Mouse (Mus musculus) skeletal muscle tissue, adult 2 months (tissue): ENCODE results near the gene Pgam2.
A peak's percentile ranks its signal among the peaks of the same experiment; 100 is the strongest.

ENCODE experiments used
- DNase-seq: peaks from one replicate; pipeline ENCODE4 v3.0.0-alpha.2; 2012; ENCODE audit warnings: low read depth, low spot score

The Pgam2 gene

GRCm38 (mm10) chr11:5807956-5808355 is 4.4 kb upstream of the Pgam2 start:
- no peak for DNase-seq

GRCm38 (mm10) chr11:5805711-5806110 is 2.2 kb upstream of the Pgam2 start:
- no peak for DNase-seq

DNA sequence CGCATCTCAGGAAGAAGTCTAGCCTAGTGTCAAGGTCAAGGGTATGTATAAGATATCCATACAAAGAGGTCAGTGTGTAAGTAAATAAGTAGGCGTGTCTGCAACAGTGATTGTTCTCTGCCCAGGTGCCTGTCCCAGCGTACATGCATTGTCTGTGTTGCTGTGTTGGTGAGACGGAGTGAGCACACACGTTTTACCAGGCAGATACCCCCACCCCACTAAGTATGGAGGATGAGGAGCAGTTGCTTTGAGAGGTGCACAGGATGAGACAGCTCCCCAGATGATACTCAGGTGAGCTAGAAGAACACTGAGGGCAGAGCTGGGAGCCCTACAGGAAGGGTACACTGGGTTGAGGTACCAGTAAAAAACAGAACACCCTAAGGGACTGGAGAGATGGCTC is 641 bp upstream of the Pgam2 start:
- no peak for DNase-seq

DNA sequence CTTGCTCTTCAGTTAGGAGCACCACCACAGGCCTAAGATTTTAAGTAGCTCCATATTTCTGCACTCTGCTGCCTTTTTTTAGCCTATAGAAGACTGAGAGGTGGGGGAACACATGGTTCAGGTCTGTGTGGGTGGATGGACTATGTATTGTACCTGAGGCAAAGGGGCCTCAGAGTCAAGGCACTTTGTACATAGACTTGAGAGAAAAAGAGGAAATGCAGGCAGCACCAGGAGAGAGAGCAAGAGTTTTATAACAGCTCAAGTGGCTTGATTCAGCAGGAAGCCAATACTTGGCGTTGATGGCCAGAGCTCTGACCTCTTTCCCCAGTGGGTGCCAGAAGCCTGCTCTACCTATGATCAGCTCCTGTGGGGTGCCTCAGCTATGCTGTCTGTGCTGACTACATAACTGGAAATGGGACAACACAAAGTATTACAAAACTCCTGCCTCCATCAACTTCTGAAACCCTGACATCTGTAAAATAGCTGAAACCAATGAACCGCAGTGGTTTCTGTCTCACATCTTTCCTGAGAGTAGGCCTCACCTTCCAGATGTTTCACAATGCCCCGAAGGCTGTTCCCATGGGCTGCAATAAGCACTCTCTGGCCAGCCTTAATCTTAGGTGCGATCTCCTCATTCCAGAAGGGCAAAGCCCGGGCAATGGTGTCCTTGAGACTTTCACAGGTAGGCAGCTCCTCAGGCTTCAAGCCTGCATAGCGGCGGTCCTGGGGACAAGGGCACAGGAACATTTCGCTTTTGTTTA is 896 bp downstream of the Pgam2 start:
- peak; percentile 55 for DNase-seq

GRCm38 (mm10) chr11:5802005-5802404 is 1.5 kb downstream of the Pgam2 start:
- peak; percentile 94 for DNase-seq

DNA sequence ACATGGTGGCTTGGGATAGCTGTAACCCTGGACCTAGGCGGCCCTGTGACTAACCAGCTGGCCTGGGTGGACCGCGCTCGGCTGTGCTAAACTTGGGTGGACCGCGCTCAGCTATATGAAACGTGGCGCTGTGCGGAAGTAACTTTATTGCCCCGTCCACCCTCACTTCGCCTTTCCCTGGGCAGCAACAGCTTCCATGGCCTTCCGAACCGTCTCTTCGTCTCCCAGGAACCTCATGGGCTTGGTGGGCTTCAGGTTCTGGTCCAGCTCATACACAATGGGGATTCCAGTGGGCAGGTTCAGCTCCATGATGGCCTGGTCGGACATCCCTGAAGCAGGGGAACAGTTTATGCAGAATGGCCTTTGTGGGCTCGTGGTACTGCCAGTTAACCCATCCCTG is 2.0 kb downstream of the Pgam2 start:
- DNase-seq, result no peak

- DNase-seq, result peak; percentile 89
These were observed 3.7 kb downstream of the Pgam2 start for GRCm38 (mm10) chr11:5799621-5800490.

GRCm38 (mm10) chr11:5797928-5798327 is 5.6 kb downstream of the Pgam2 start:
- no peak for DNase-seq

DNA sequence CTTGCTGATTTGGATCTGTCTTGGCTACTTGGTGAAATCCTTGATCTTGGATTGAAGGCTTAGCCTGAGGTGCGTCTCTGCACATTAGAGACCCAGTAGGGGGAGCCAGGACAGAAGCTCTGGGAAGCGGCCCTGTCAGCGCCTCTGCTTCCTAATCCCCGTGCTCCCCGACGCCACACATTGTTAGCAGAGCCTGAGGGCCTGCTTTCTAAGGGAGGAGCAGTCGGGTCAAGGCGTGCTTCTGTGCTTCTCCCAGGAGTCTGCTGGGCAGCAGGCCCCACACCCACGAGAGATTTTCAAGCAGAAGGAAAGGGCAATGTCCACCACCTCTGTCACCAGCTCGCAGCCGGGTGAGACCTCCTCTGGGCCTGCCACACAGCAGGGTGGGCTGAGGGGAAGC is 6.2 kb downstream of the Pgam2 start:
- no peak for DNase-seq

DNA sequence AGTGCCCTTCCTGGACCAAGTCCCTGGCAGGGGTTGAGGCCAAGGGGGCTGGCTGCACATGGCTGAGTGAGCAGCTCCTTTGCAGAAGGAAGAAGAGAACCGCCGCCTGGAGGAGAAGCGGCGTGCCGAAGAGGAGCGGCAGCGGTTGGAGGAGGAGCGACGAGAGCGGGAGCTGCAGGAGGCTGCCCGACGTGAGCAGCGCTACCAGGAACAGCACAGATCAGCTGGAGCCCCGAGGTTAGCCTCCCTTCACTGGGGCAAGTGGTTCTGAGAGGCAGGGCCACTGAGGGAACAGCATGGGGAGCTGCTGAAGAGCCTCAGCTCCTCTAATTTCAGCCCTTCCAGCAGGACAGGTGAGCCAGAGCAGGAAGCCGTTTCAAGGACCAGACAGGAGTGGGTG is 6.6 kb downstream of the Pgam2 start:
- DNase-seq, result no peak

DNA sequence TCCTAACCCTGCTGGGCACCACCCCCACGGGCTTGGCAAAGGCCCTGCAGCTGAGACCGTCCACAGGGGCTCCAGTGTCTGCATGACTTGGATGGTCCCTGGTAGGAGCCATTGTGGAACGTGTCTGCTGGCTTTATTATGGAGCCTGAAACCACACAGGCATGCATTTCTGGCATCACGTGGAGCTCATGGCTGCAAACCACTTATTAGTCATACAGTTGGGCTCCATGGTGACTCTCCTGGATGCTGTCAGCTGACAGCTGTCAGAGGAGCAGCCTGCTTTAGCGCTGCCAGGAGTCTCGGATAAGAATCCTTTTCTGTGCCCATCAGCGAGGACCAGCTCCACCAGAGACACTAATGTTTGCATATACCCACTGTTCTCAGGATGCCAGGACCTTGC is 7.8 kb downstream of the Pgam2 start:
- DNase-seq, result no peak

DNA sequence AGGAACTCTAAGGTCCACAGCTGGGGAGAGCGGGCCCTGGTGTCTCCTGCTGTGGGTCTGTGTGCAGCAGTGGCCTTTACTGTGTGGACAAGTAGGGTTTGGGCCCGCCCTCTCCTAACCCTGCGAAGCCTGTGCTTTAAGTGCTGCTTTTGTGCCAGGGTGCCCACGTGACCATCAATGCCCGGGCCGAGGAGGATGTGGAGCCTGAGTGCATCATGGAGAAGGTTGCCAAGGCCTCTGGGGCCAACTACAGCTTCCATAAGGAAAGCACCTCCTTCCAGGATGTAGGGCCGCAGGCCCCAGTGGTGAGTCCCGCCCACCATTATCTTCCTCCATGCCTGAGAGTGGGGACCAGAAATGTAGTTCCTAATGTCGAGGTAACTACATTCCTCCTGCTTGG is 8.2 kb downstream of the Pgam2 start:
- no peak for DNase-seq

DNA sequence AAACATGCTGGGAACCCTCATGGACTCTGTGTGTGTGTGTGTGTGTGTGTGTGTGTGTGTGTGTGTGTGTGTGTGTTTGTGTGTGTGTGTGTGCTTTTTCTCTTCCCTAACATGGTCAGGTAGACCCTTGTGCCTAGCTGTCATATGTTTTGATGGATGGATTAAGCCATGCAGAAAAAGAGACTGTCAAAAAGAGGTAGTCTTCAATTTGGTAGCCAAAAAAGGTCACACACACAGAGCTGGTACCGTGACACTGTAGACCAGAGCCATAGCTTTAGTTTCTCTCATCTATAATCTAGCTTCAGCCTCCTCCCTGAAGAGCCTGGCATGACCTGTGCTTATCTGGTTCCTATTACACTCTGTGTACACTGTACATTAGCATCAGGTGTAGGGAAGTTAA is 13.1 kb downstream of the Pgam2 start:
- DNase-seq, result no peak

DNA sequence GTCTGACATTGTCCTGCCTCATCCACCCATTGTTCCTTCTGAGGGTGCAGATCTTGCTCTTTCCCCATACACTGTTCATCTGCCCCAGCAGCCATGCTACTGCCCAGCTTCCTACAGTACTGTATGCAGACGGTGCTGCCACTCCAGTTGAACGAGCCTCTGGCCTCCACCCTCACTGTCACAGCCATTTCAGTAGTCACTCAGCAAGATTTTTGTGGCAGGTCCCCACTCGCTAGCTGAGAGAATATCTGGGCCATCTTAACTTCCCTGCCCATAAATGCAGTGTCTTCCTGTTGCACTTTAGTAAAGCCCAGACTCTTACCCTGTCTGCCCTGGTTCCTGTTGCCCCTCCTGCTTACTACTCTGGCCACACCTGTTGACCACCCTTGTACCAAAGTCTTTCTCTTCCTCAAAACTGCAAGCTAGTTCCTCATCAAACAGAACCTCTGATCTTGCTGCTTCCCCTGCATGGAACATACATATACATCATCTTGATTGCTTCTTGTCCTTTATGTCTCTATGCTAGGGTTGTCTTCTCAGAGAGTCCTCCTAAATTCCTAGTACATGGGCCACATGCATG is 13.7 kb downstream of the Pgam2 start:
- no peak for DNase-seq

DNA sequence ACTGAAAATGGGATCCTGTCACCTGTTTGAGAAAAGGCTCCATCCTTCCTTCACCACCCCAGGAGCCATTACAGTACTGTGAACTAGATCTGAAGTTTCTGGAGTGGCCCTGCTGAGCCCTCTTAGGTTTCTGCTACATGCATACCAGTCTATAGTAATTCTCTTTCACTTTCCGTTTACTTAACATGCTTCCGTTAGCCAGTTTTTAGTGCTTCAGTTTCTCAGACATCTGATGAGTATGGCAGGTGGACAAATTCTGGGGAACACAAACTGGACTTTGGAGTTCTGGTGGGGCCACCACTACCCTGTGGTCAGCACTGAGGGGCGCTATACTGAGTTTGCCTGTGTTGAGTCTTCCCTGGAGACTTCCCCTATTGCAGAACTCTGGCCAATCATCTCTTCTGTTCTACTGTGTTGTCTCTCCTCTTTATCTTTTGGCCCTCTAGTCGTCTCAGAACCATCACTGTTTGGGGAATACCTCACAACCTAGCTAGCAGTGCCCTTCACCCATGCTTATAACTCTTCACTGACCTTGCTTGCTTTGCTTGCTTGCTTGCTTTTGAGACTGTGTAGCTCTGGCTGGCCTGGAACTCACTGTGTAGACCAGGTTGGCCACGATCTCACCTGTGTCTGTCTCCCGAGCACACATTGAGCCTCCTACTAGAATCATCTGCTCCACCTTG is 14.3 kb downstream of the Pgam2 start:
- DNase-seq, result no peak

DNA sequence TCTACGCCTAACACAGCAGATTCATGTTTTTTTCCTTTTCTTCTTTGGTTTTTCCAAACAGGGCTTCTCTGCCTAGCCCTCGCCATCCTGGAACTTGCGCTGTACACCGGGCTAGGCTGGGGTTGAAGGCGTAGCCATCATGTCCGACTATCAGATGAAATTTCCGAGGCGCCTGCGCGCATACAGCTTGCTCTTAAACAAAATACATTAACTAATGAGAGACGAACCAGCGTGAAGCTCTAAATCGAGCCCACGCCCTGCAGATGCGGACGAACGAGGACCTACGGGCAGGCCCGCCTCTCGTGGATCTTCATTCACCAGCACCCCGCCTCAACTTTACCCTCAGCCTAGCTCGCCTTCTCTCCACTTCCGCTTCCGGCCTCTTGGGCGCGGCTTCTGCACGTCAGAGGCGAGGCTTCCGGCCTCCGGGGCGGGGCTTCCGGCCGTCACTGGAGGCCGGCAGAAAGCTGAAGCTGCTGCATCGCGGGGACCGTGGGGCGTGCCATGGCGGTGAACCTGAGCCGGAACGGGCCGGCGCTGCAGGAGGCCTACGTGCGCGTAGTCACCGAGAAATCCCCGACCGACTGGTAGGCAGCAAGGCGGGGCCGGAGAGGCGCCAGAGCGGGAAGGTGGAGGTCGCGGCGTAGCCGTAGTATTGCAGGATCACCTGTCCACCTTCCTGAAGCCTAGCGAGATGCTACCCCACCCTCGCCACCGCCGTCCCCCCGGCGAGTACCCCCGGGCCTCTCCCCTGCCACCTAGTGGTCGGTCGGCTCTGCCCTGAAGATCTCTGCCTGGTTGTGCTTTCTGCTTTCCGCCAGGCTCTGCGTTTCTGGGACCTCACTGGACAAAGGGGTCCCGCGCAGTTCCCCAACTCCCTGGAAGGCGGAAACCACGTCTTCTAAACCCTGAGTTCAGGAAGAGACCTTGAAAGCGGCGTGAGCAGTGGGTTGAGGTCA is 15.2 kb downstream of the Pgam2 start, which contains the start of gene Dbnl:
Gene Dbnl (plus strand): TSS at position 433 of the 959 bp plus-strand sequence.
- peak; percentile 89 for DNase-seq

DNA sequence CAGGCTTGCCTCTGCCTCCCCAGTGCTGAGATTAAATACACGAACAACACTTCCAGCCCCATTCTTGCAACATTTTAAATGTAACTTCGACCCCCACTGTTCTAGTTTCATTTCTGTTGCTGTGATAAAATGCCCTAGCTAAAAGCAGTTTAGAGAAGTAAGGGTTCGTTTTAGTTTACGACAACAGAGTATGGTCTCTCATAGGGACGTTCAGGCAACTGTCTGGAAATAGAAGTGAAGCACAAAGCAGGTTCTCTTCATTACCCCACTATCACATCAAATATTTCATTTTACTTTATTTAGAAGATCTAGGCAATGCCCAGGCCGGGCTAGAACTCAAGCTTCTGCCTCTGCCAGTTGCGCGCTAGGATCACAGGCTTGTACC is 15.9 kb downstream of the Pgam2 start:
- no peak for DNase-seq

DNA sequence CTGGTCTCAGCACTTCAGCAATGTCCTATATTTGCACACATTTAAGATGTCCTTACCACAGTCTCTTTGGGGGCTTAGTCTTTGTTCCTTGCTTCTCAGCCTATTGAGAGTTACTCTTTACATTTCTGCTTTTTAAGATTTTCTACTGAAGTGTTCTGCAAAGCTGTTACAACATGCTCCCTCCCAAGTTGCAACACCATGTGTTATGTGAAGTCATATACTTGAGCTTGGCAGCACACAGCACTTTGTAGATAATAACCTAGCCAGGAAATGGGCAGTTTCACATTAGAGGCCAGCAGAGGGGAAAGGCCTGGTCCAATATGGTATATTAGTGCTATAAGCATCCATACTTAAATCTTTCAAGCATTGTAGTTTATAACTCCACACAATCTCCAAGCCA is 17.8 kb downstream of the Pgam2 start:
- no peak for DNase-seq

DNA sequence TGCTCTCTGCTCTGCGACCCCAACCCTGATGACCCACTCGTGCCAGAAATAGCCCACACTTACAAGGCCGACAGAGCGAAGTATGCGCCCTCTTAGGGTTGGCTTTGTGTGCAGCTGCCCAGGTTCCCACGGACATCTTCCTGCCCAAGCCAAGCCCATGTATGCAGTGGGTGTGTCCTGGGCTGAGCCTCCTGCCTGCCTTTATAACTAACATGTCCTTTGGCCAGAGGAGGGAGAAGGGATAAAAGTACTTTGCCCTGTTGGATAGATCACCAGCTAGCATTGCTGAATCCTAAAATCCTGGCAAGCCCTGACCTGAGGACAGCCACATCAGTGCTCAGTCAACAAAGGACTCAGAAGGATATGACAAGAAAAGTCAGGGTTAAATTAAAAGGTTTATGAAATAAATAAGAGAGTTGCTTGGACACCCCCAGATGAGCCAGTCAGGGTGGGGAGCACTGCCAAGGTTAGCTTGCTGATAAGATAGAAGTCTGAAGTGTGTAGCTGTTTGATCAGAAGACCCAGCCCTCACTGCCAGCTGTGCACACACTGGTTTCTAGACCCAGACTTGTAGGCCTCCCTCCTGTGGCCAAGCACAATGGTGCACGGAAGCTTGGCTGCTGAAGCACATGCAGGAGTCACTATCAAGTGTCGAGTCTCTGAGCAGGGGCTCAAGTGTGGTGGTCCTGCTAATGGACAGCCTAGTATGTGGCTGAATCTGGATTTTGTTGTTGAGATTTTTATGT is 21.2 kb downstream of the Pgam2 start:
- DNase-seq, result no peak

GRCm38 (mm10) chr11:5780035-5780499 is 23.5 kb downstream of the Pgam2 start:
- no peak for DNase-seq
